Mouse (Mus musculus) C3H10T1/2 (cell line): ENCODE results near the gene Cpne1. TPM values are rescaled to one million over a fixed set of nuclear protein-coding genes. Genes with fewer than 3 reads are reported as not detected.

ENCODE experiments used
- polyA plus RNA-seq, 2 experiments: library from polyadenylated mRNA; unstranded; fragments of >200 nt; fragmentation: generic; extraction: Trizol; gene quantifications; one replicate each; pipeline ENCODE4 v1.2.1; 2012; ENCODE audit warnings: missing spikeins in 2 of 2

Gene Cpne1
- polyA plus RNA-seq, result 10 to 100 TPM in 1 of 2 experiments, 1 to 10 TPM in 1; 2.5 to 40.9 TPM

GRCm38 (mm10) chr2:156111358-156112079 is at the start of gene Cpne1, which contains the start of gene Rbm12:
Cpne1 (minus strand) TSS chr2:156111965.
Rbm12 (minus strand) TSS chr2:156111978.

GRCm38 (mm10) chr2:156143953-156144724 is 32.4 kb upstream of the Cpne1 start, which contains the start of the genes Romo1 and Nfs1:
Romo1 (plus strand) TSS chr2:156144039.
Nfs1 (minus strand) TSS chr2:156144186.

GRCm38 (mm10) chr2:156126992-156127391 is 15.2 kb upstream of the Cpne1 start, which contains the start of gene Gm28036:
Gm28036 (minus strand) TSS chr2:156127092.

DNA sequence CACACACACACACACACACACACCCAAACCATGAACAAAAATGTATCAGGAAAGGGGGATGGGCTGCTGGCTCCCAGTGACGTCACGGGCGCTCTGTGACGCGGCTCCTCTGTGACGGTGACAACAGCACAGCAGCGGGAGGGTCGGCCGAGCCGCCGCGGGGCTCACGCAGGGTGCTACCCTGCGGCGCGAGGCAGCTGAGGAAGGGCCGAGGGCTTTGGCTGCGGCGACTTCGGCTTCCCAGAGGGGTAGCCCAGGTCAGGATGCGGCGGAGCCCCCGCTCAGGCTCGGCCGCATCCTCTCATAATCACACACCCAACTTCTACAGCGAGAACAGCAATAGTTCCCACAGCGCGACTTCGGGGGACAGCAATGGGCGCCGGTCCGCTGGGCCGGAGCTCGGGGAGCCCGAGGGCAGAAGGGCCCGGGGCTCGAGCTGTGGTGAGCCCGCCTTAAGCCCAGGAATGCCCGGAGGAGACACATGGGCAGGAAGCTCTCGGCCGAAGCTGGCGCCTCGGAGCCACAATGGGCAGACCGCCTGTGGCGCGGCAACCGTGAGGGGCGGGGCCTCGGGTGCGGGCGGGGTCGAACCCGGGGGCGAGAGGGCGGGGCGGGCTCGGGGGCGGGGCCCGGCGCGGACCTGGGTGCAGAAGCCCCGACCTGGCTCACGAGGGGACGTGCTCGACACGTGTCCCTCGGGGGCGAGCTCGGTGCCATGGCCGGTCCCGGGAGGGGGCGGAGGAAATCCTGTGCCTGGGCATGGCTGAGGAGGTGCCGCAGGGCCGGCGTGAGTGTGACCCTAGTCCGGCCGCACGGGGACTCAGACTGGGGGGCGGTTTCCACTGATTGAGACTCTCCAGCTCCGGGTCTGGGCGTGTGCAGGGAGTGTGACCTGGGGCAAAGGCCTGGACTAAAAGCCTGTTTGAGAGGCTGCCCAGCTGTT is 46.4 kb downstream of the Cpne1 start, which contains the start of gene Spag4:
Gene Spag4 (plus strand): TSS at position 77 of the 943 bp plus-strand sequence.

DNA sequence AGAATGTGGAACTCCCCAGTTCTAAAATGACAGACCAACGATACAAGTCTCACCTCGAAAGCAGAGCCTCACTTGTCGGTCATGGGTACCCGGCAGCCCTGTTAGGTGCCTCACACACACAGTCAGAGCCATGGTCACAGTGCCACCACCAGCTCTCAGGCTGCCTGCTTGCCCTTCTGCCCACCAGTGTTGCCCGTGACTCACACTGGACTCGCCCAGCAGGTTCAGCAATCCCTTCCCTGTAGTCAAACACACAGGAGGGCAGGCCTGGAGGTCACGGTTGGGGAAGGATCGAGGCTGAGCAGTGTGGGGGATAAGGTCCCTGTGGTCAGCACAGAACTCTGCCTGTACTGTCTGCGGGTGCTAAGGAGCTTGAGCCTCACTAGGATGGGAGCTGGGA is 58.9 kb downstream of the Cpne1 start, which contains the start of gene Fer1l4:
Gene Fer1l4 (minus strand): TSS at position 132 of the 400 bp plus-strand sequence.

Other genes with a start within 250 kb of the Cpne1 start
- 10 to 100 TPM; 10.3 to 24.6 TPM for gene Uqcc1, start 181.7 kb downstream of the Cpne1 start, polyA plus RNA-seq
- under 1 TPM in 1 of 2 experiments, not detected in 1; 0.07 TPM for gene Gm15557, start 171.2 kb downstream of the Cpne1 start, polyA plus RNA-seq
- under 1 TPM; 0.01 to 0.02 TPM for gene Gdf5, start 166.6 kb downstream of the Cpne1 start, polyA plus RNA-seq
- gene Cep250, start 155.5 kb downstream of the Cpne1 start, polyA plus RNA-seq, result 10 to 100 TPM in 1 of 2 experiments, 1 to 10 TPM in 1; 3.8 to 12.5 TPM
- under 1 TPM; 0.01 to 0.76 TPM for gene 6430550D23Rik, start 104.0 kb downstream of the Cpne1 start, polyA plus RNA-seq
- 100 to 1,000 TPM; 330 to 541 TPM for gene Ergic3, start 103.9 kb downstream of the Cpne1 start, polyA plus RNA-seq
- under 1 TPM in 1 of 2 experiments, not detected in 1; under 0.01 TPM for gene Fer1l4, start 59.0 kb downstream of the Cpne1 start, polyA plus RNA-seq
- gene Spag4, start 46.8 kb downstream of the Cpne1 start, polyA plus RNA-seq, result 1 to 10 TPM; 2.1 to 2.8 TPM
- gene Rbm12, start within 50 bp of the Cpne1 start, polyA plus RNA-seq, result 1 to 10 TPM in 1 of 2 experiments, under 1 TPM in 1; 0.62 to 4.9 TPM
- 1 to 10 TPM in 1 of 2 experiments, not detected in 1; 7.6 TPM for gene Gm28036, start 15.1 kb upstream of the Cpne1 start, polyA plus RNA-seq
- 100 to 1,000 TPM; 325 to 542 TPM for gene Romo1, start 32.1 kb upstream of the Cpne1 start, polyA plus RNA-seq
- gene Nfs1, start 32.2 kb upstream of the Cpne1 start, polyA plus RNA-seq, result 10 to 100 TPM; 10.8 to 20.0 TPM
- gene Rbm39, start 68.3 kb upstream of the Cpne1 start, polyA plus RNA-seq, result 10 to 100 TPM; 13.4 to 44.6 TPM
- gene Phf20, start 84.5 kb upstream of the Cpne1 start, polyA plus RNA-seq, result 10 to 100 TPM in 1 of 2 experiments, 1 to 10 TPM in 1; 7.1 to 13.0 TPM
- 1 to 10 TPM; 4.1 to 4.6 TPM for gene Cnbd2, start 200.3 kb upstream of the Cpne1 start, polyA plus RNA-seq
- 100 to 1,000 TPM; 284 to 337 TPM for gene Scand1, start 200.7 kb upstream of the Cpne1 start, polyA plus RNA-seq